Mouse (Mus musculus): ENCODE measurements at regions not wholly inside any gene's neighbourhood (a gene's known extent, or its start where the extent isn't known, plus 50 kb on each side); places are given as distances from the start of the nearest gene placed in this dataset.
"Not testable (repeated sequence)": the region's sequence is repeated elsewhere in the genome, so short reads cannot be mapped to it uniquely, and the experiment has no call there.

DNA sequence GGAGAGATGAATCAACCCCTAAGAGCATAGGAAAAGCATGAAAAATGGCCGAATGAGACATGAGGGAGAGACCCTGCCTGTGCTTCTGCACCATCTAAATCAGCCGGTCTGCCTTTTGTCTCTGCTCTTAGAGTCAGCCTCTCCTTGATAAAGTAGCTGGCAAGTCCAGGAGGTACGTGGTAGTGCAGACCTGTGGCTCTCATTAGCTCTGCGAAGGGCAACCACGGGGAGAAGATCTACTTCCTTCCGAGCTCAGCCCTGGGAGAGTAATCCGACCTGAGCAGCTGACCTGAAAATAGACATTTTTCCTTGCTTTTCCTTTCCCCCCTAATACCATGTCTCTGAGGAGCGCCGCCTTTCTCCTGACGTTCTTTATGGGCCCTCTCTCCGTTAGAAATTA lies 971.8 kb downstream of the Robo1 start:
- WGBS: 59% methylated on average over 11 of the region's 11 CpGs
- Histone ChIP-seq H3K27me3 (no peaks in the 10 kb centered on the region), H3K9ac (no peak overlapping the region), H3K27ac (replicated peaks) (no peak overlapping the region), H3K4me1 (0 out of 2 replicates have a peak, but pooled peaks cover 4% of the 10 kb centered on the region), H3K36me3 (no peaks in the 10 kb centered on the region), H3K9me3 (replicated peaks) (no peaks in the 10 kb centered on the region), H3K4me2 (replicated peaks) (no peak overlapping the region), H3K4me3 (replicated peaks) (no peak overlapping the region)
- ATAC-seq (ENCODE audit: insufficient number of reproducible peaks, low FRiP score, low TSS enrichment, low read depth): no peak

DNA sequence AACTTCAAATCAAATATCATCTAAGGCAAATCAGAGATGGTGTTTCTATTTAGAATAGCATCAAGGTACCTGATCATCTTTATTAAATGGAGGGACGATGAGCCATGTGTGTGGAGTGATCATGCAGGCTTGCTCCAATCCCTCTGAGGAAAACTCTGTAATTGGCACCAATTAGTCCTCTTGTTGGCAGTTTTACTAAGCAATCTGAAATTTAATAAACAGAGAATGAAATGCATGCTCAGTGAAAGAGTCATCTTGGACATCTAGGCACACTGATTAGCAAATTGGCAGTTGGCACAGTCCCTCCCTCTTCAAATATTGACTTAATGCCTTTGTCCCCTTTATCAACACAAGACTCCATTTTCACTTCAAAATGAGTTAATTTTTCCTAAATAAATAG lies 951.6 kb downstream of the Robo1 start:
- no peak overlapping the region for H3K4me3 ChIP-seq (replicated peaks)
- H3K27ac ChIP-seq (replicated peaks): no peak overlapping the region
- no peak overlapping the region for H3K9ac ChIP-seq
- no peak overlapping the region for H3K4me2 ChIP-seq (replicated peaks)
- H3K9me3 ChIP-seq (replicated peaks): no peaks in the 10 kb centered on the region
- H3K4me1 ChIP-seq: no peaks in the 10 kb centered on the region
- WGBS: 65% methylated on average over 1 of the region's 1 CpGs
- no peaks in the 10 kb centered on the region for H3K27me3 ChIP-seq
- H3K36me3 ChIP-seq: no peaks in the 10 kb centered on the region
- no peak for ATAC-seq (ENCODE audit: insufficient number of reproducible peaks, low FRiP score, low TSS enrichment, low read depth)

DNA sequence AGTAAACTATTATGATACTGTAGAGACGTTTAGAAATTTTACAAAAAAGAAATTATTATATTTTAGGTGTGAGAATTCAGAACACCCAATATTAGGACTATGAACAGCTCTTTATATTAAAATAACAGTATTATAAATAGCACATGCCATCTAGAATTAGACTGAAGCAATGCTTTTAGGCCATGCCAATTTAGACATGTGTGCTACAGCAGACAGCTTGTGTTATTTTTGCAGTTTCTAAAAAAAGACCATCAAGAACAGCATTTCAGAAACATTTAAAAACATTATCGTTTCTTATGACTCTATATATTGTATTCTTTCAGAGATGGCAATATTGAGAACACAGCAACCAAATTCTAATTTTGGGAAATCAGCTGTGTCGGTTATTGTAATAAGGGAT lies 951.2 kb downstream of the Robo1 start:
- H3K4me3 ChIP-seq (replicated peaks): no peak overlapping the region
- H3K27ac ChIP-seq (replicated peaks): no peak overlapping the region
- no peaks in the 10 kb centered on the region for H3K27me3 ChIP-seq
- no peak overlapping the region for H3K4me2 ChIP-seq (replicated peaks)
- H3K36me3 ChIP-seq: no peaks in the 10 kb centered on the region
- ATAC-seq (ENCODE audit: insufficient number of reproducible peaks, low FRiP score, low TSS enrichment, low read depth): no peak
- no peak overlapping the region for H3K9ac ChIP-seq
- no peaks in the 10 kb centered on the region for H3K4me1 ChIP-seq
- WGBS: 63% methylated on average over 3 of the region's 3 CpGs
- no peaks in the 10 kb centered on the region for H3K9me3 ChIP-seq (replicated peaks)

GRCm38 (mm10) chr16:73245073-73245590 lies 937.0 kb downstream of the Robo1 start:
- Histone ChIP-seq H3K36me3 (no peaks in the 10 kb centered on the region), H3K27ac (replicated peaks) (no peak overlapping the region), H3K4me1 (no peaks in the 10 kb centered on the region), H3K4me3 (replicated peaks) (no peak overlapping the region), H3K9me3 (replicated peaks) (no peaks in the 10 kb centered on the region), H3K4me2 (replicated peaks) (no peak overlapping the region), H3K9ac (no peak overlapping the region), H3K27me3 (no peaks in the 10 kb centered on the region)
- 70% methylated on average over 2 of the region's 2 CpGs for WGBS
- ATAC-seq (ENCODE audit: insufficient number of reproducible peaks, low FRiP score, low TSS enrichment, low read depth): no peak

DNA sequence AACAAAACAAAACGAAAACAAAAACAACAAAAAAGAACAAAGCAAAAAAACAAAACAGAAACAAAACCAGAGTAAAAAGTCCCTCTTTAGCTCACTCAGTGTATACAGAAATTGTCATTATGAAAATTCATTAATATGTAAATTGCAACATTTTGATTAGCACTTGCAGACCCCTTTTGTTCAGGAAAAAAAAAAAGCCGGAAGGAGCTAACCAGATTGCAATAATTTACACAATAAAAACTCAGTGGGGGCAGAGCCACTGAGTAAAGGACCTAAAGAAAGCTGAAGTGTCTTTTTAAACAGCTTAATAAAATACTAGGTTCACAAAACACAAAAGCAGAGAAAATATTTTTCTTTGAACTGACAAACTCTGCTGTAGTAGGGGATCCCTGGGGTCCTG lies 922.5 kb downstream of the Robo1 start:
- H3K9me3 ChIP-seq (replicated peaks): no peaks in the 10 kb centered on the region
- H3K27ac ChIP-seq (replicated peaks): no peak overlapping the region
- no peaks in the 10 kb centered on the region for H3K36me3 ChIP-seq
- H3K4me1 ChIP-seq: no peaks in the 10 kb centered on the region
- no peak overlapping the region for H3K4me3 ChIP-seq (replicated peaks)
- 58% methylated on average over 2 of the region's 2 CpGs for WGBS
- no peaks in the 10 kb centered on the region for H3K27me3 ChIP-seq
- no peak overlapping the region for H3K9ac ChIP-seq
- no peak for ATAC-seq (ENCODE audit: insufficient number of reproducible peaks, low FRiP score, low TSS enrichment, low read depth)
- no peak overlapping the region for H3K4me2 ChIP-seq (replicated peaks)

DNA sequence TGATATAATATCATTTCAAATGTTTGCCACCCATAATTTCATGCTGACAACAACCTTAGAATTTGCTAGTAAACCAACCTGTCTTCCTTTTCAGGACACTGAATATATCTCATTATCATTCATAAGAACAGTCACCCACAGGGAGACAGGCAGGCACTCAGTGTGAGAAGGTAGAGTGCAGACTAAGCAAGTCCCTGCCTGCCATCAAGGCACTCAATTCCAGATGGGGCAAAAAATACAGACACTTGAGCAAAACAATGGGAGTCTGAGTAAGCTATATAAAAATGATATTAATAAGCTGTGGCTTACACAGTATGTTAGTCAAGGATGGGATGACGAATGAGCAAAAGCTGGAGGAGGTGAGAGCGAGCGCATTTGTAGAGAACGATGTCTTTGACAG lies 909.4 kb downstream of the Robo1 start:
- Histone ChIP-seq H3K4me3 (replicated peaks) (no peak overlapping the region), H3K9me3 (replicated peaks) (no peaks in the 10 kb centered on the region), H3K36me3 (no peaks in the 10 kb centered on the region), H3K9ac (no peak overlapping the region), H3K4me1 (no peaks in the 10 kb centered on the region), H3K4me2 (replicated peaks) (no peak overlapping the region), H3K27ac (replicated peaks) (no peak overlapping the region), H3K27me3 (no peaks in the 10 kb centered on the region)
- ATAC-seq (ENCODE audit: insufficient number of reproducible peaks, low FRiP score, low TSS enrichment, low read depth): no peak
- WGBS: 81% methylated on average over 4 of the region's 4 CpGs

DNA sequence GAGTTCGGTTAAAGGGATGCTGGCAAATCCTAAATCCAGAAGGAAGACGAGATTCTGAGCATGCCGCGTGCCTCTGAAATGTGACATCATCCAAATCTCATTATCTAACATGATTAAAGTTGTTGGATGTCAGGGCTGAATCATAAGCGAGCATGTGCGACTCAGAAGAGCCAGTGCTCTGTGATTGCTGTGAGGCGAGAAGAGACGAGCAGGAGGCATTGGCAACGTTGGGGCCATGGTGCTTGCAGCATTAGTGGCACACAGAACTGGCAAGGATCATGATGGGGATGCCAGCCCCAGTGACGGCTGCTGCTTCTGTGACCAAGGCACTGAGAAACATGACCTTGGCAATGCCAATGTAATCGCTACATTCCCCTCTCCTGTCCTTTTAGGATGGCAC lies 895.4 kb downstream of the Robo1 start:
- H3K4me1 ChIP-seq: no peaks in the 10 kb centered on the region
- no peak for ATAC-seq (ENCODE audit: insufficient number of reproducible peaks, low FRiP score, low TSS enrichment, low read depth)
- H3K9me3 ChIP-seq (replicated peaks): no peaks in the 10 kb centered on the region
- no peaks in the 10 kb centered on the region for H3K27me3 ChIP-seq
- no peaks in the 10 kb centered on the region for H3K36me3 ChIP-seq
- H3K4me3 ChIP-seq (replicated peaks): no peak overlapping the region
- WGBS: 90% methylated on average over 11 of the region's 11 CpGs
- H3K9ac ChIP-seq: no peak overlapping the region
- no peak overlapping the region for H3K27ac ChIP-seq (replicated peaks)
- H3K4me2 ChIP-seq (replicated peaks): no peak overlapping the region

- H3K9ac ChIP-seq: no peak overlapping the region
- H3K4me2 ChIP-seq (replicated peaks): no peak overlapping the region
- H3K4me1 ChIP-seq: no peaks in the 10 kb centered on the region
- ATAC-seq (ENCODE audit: insufficient number of reproducible peaks, low FRiP score, low TSS enrichment, low read depth): no peak
- H3K27ac ChIP-seq (replicated peaks): no peak overlapping the region
- no peaks in the 10 kb centered on the region for H3K9me3 ChIP-seq (replicated peaks)
- no peak overlapping the region for H3K4me3 ChIP-seq (replicated peaks)
- H3K27me3 ChIP-seq: no peaks in the 10 kb centered on the region
- no peaks in the 10 kb centered on the region for H3K36me3 ChIP-seq
- WGBS: 64% methylated on average over 3 of the region's 3 CpGs
Measured at GRCm38 (mm10) chr16:73200991-73201390, 892.9 kb downstream of the Robo1 start.

DNA sequence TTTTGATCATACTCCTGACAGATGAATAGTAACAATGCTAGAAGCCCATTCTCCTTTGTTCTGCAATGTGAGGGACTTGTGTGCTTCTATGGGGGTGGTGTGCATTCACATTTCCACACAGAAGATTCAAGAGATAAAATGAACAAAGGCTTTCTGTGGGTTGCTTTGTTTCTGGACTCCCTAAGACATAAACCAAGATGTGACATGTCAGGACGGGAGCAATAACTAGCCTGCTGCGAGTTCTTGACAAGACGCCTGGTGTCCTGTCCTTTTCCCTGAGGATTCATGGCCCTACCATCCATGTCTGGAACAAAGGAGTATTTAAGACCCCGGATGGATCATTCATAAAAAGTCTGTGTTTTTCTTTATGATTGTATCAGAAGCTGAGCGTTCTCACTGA lies 874.7 kb downstream of the Robo1 start:
- Histone ChIP-seq H3K4me3 (replicated peaks) (no peak overlapping the region), H3K9me3 (replicated peaks) (no peaks in the 10 kb centered on the region), H3K27ac (replicated peaks) (no peak overlapping the region), H3K36me3 (no peaks in the 10 kb centered on the region), H3K27me3 (no peaks in the 10 kb centered on the region), H3K9ac (no peak overlapping the region), H3K4me1 (no peaks in the 10 kb centered on the region), H3K4me2 (replicated peaks) (no peak overlapping the region)
- 77% methylated on average over 5 of the region's 5 CpGs for WGBS
- no peak for ATAC-seq (ENCODE audit: insufficient number of reproducible peaks, low FRiP score, low TSS enrichment, low read depth)

GRCm38 (mm10) chr16:73182258-73182657 lies 874.2 kb downstream of the Robo1 start:
- Histone ChIP-seq H3K36me3 (no peaks in the 10 kb centered on the region), H3K4me1 (no peaks in the 10 kb centered on the region), H3K27ac (replicated peaks) (no peak overlapping the region), H3K9me3 (replicated peaks) (no peaks in the 10 kb centered on the region), H3K4me3 (replicated peaks) (no peak overlapping the region), H3K27me3 (no peaks in the 10 kb centered on the region), H3K4me2 (replicated peaks) (no peak overlapping the region), H3K9ac (no peak overlapping the region)
- ATAC-seq (ENCODE audit: insufficient number of reproducible peaks, low FRiP score, low TSS enrichment, low read depth): no peak
- 72% methylated on average over 7 of the region's 7 CpGs for WGBS

- no peak overlapping the region for H3K4me2 ChIP-seq (replicated peaks)
- no peak for ATAC-seq (ENCODE audit: insufficient number of reproducible peaks, low FRiP score, low TSS enrichment, low read depth)
- no peak overlapping the region for H3K4me3 ChIP-seq (replicated peaks)
- H3K9ac ChIP-seq: no peak overlapping the region
- WGBS: 29% methylated on average over 2 of the region's 2 CpGs
- H3K9me3 ChIP-seq (replicated peaks): no peaks in the 10 kb centered on the region
- no peaks in the 10 kb centered on the region for H3K36me3 ChIP-seq
- no peaks in the 10 kb centered on the region for H3K4me1 ChIP-seq
- no peaks in the 10 kb centered on the region for H3K27me3 ChIP-seq
- H3K27ac ChIP-seq (replicated peaks): no peak overlapping the region
Measured at GRCm38 (mm10) chr16:73155447-73155846, 847.3 kb downstream of the Robo1 start.

GRCm38 (mm10) chr16:73127927-73128326 lies 819.8 kb downstream of the Robo1 start:
- ATAC-seq (ENCODE audit: insufficient number of reproducible peaks, low FRiP score, low TSS enrichment, low read depth): not testable (repeated sequence)

More at GRCm38 (mm10) chr16:73127927-73128326, 819.8 kb downstream of the Robo1 start:
- H3K4me2 ChIP-seq (replicated peaks); H3K27me3 ChIP-seq; H3K9me3 ChIP-seq (replicated peaks); H3K36me3 ChIP-seq; H3K4me3 ChIP-seq (replicated peaks); H3K4me1 ChIP-seq; H3K27ac ChIP-seq (replicated peaks); H3K9ac ChIP-seq: not testable (repeated sequence)
- WGBS: 89% methylated on average over 1 of the region's 1 CpGs
